Mouse (Mus musculus) Patski (cell line): Measurements from ENCODE around the gene Zyx. TPM values are rescaled to one million over a fixed set of nuclear protein-coding genes. Genes with fewer than 3 reads are reported as not detected.

Source experiments
- ATAC-seq: fragments of 100-300 bp; one replicate; pipeline ENCODE4 v1.8.0; 2021
- CTCF ChIA-PET: fragments of 350-600 bp; sonication (Branson Sonifier 250); formaldehyde crosslinking; loops from one replicate; lab custom pipeline; 2022; ENCODE audit warnings: inconsistent platforms; lab: Charles Lee
- POLR2A ChIA-PET: fragments of 350-600 bp; sonication (Branson Sonifier 250); formaldehyde crosslinking; loops from one replicate; lab custom pipeline; 2022; ENCODE audit warnings: antibody characterized with exemption, inconsistent platforms; lab: Charles Lee
- DNase-seq: peaks from one replicate; pipeline ENCODE4 v3.0.0-alpha.2; 2011; ENCODE audit warnings: low read depth, low spot score
- H3K27me3 ChIP-seq: fragments of 371-371 bp; one replicate; pipeline ENCODE4 v1.5.1; 2021
- CTCF ChIP-seq: fragments of 100-300 bp; IDR thresholded peaks from one replicate; pipeline ENCODE4 v1.5.1; 2021
- in situ Hi-C: fragments of 300-500 bp; cut with MboI; formaldehyde crosslinking; loops from 3 replicates; pipeline ENCODE4 v1.11.1; 2018; ENCODE audit warnings: low pct_unique_long_range_greater_than_20kb, mixed read lengths
- polyA plus RNA-seq: library from polyadenylated mRNA; unstranded; gene quantifications from one replicate; pipeline ENCODE4 v1.2.3, GENCODE M21; 2021

Gene Zyx
- polyA plus RNA-seq, 1 experiment from 2014 or later, result 336 TPM

GRCm38 (mm10) chr6:42355794-42356600 is 6.6 kb downstream of the Zyx start:
- no peak for TF ChIP-seq CTCF
- no peak for DNase-seq
- in situ Hi-C loops, result no loop called here
- ChIA-PET CTCF (no interaction called here), POLR2A (interaction anchor here (0.6 to 1.0 kb wide), 3 partner anchors 10 to 228 kb away, joined by 3 to 4 read pairs (median 3); no protein-coding TSS in a partner anchor)
- ATAC-seq, result no peak
- no peaks in the 10 kb centered on the region for H3K27me3 ChIP-seq

GRCm38 (mm10) chr6:42356913-42357312 is 7.5 kb downstream of the Zyx start:
- ATAC-seq (no peak), DNase-seq (no peak)
- in situ Hi-C loops, result no loop called here
- CTCF ChIA-PET, result interaction anchor here (0.9 kb wide), 1 partner anchor 15 kb away, joined by 3 read pairs; no protein-coding TSS in a partner anchor
- TF ChIP-seq CTCF, result no peak
- no peaks in the 10 kb centered on the region for H3K27me3 ChIP-seq
- POLR2A ChIA-PET, result no interaction called here

- no peaks in the 10 kb centered on the region for H3K27me3 ChIP-seq
- ATAC-seq (no peak), DNase-seq (no peak)
- CTCF ChIA-PET, result interaction anchor here (0.9 kb wide), 1 partner anchor 14 kb away, joined by 3 read pairs; no protein-coding TSS in a partner anchor
- in situ Hi-C loops, result no loop called here
- TF ChIP-seq CTCF, result no peak
- POLR2A ChIA-PET, result no interaction called here
Observed at GRCm38 (mm10) chr6:42357901-42358300, 8.5 kb downstream of the Zyx start.

- ChIA-PET POLR2A (no interaction called here), CTCF (interaction anchor here (1.7 kb wide), 1 partner anchor 15 kb away, joined by 3 read pairs; no protein-coding TSS in a partner anchor)
- in situ Hi-C loops, result no loop called here
Observed at GRCm38 (mm10) chr6:42358901-42359300, 9.5 kb downstream of the Zyx start.

GRCm38 (mm10) chr6:42359364-42360147 is 10.1 kb downstream of the Zyx start:
- in situ Hi-C loops, result no loop called here
- DNase-seq, result no peak
- POLR2A ChIA-PET, result interaction anchor here (1.7 kb wide), 1 partner anchor 7 kb away, joined by 5 read pairs; no protein-coding TSS in a partner anchor
- TF ChIP-seq CTCF, result no peak
- H3K27me3 ChIP-seq, result no peaks in the 10 kb centered on the region
- CTCF ChIA-PET, result interaction anchor here (1.7 kb wide), 1 partner anchor 14 kb away, joined by 3 read pairs; no protein-coding TSS in a partner anchor
- ATAC-seq, result peak; percentile 27

More at GRCm38 (mm10) chr6:42358901-42359300, 9.5 kb downstream of the Zyx start:
- DNase-seq (no peak), ATAC-seq (no peak)
- TF ChIP-seq CTCF, result no peak
- H3K27me3 ChIP-seq, result no peaks in the 10 kb centered on the region

- POLR2A ChIA-PET, result interaction anchor here (1.0 to 1.7 kb wide), 2 partner anchors 8 to 12 kb away, joined by 4 to 5 read pairs; no protein-coding TSS in a partner anchor
- ATAC-seq (no peak), DNase-seq (no peak)
- TF ChIP-seq CTCF, result no peak
- in situ Hi-C loops, result no loop called here
- CTCF ChIA-PET, result interaction anchor here (0.6 to 1.7 kb wide), 2 partner anchors 12 to 13 kb away, joined by 3 to 4 read pairs; no protein-coding TSS in a partner anchor
- H3K27me3 ChIP-seq, result no peaks in the 10 kb centered on the region
Observed at GRCm38 (mm10) chr6:42360231-42360840, 10.9 kb downstream of the Zyx start.

GRCm38 (mm10) chr6:42361041-42361895 is 11.8 kb downstream of the Zyx start:
- ChIA-PET POLR2A (interaction anchor here (0.9 to 1.7 kb wide), 5 partner anchors 9 to 64 kb away, joined by 3 to 5 read pairs (median 4); no protein-coding TSS in a partner anchor), CTCF (interaction anchor here (1.6 kb wide), 1 partner anchor 13 kb away, joined by 5 read pairs; no protein-coding TSS in a partner anchor)
- no peak for TF ChIP-seq CTCF
- DNase-seq (no peak), ATAC-seq (no peak)
- H3K27me3 ChIP-seq, result no peaks in the 10 kb centered on the region
- in situ Hi-C loops, result no loop called here

GRCm38 (mm10) chr6:42362074-42362473 is 12.6 kb downstream of the Zyx start:
- no peak for TF ChIP-seq CTCF
- POLR2A ChIA-PET, result interaction anchor here (0.6 to 1.2 kb wide), 4 partner anchors 10 to 65 kb away, joined by 3 to 4 read pairs (median 4); no protein-coding TSS in a partner anchor
- CTCF ChIA-PET, result interaction anchor here (1.2 to 2.1 kb wide), 3 partner anchors 14 to 19 kb away, joined by 3 to 5 read pairs (median 5); no protein-coding TSS in a partner anchor

GRCm38 (mm10) chr6:42362497-42362896 is 13.1 kb downstream of the Zyx start:
- ATAC-seq (no peak), DNase-seq (no peak)
- in situ Hi-C loops, result no loop called here
- ChIA-PET CTCF (interaction anchor here (1.2 to 2.1 kb wide), 4 partner anchors 10 to 18 kb away, joined by 3 to 7 read pairs (median 5); partner anchors contain the start of gene Epha1), POLR2A (interaction anchor here (0.6 to 1.2 kb wide), 5 partner anchors 8 to 65 kb away, joined by 3 to 4 read pairs (median 4); no protein-coding TSS in a partner anchor)
- no peaks in the 10 kb centered on the region for H3K27me3 ChIP-seq
- no peak for TF ChIP-seq CTCF

More at GRCm38 (mm10) chr6:42362074-42362473, 12.6 kb downstream of the Zyx start:
- in situ Hi-C loops, result no loop called here
- no peak for DNase-seq
- H3K27me3 ChIP-seq, result no peaks in the 10 kb centered on the region
- peak; percentile 11 for ATAC-seq
